Mouse (Mus musculus): ENCODE data around the gene Sprr1a. TPM values are rescaled to one million over a fixed set of nuclear protein-coding genes. Genes with fewer than 3 reads are reported as not detected.

Sprr1a gene
- polyA plus RNA-seq (2012; rRNA removed): 0.40 TPM in 1 of 2 replicates, not detected in the other

GRCm38 (mm10) chr3:92485863-92486262 lies at the start of gene Sprr1a:
Gene Sprr1a (minus strand): TSS chr3:92485895.

GRCm38 (mm10) chr3:92534411-92534810 lies 48.7 kb upstream of the Sprr1a start, which contains the start of gene 2310046K23Rik:
Gene 2310046K23Rik (minus strand): TSS chr3:92534511.

GRCm38 (mm10) chr3:92500393-92500792 lies 14.7 kb upstream of the Sprr1a start, which contains the start of gene Sprr4:
Gene Sprr4 (minus strand): TSS chr3:92500493.

GRCm38 (mm10) chr3:92458620-92459019 lies 27.1 kb downstream of the Sprr1a start, which contains the start of gene Sprr3:
Gene Sprr3 (minus strand): TSS chr3:92458720.

GRCm38 (mm10) chr3:92438689-92439088 lies 47.0 kb downstream of the Sprr1a start, which contains the start of gene Sprr1b:
Gene Sprr1b (minus strand): TSS chr3:92438789.

Other genes with a start within 250 kb of the Sprr1a start
- gene Sprr2a3, start 200.5 kb downstream of the Sprr1a start, polyA plus RNA-seq (2012; rRNA removed): 0.02 and 0.31 TPM in 2 replicates
- gene Sprr2b, start 169.3 kb downstream of the Sprr1a start, polyA plus RNA-seq (2012; rRNA removed): not detected in 2 replicates
- gene Sprr2d, start 146.8 kb downstream of the Sprr1a start, polyA plus RNA-seq (2012; rRNA removed): not detected in 2 replicates
- not detected in 2 replicates for gene Sprr2e, start 133.8 kb downstream of the Sprr1a start, polyA plus RNA-seq (2012; rRNA removed)
- gene Sprr2f, start 120.7 kb downstream of the Sprr1a start, polyA plus RNA-seq (2012; rRNA removed): not detected in 2 replicates
- not detected in 2 replicates for gene Sprr2h, start 100.2 kb downstream of the Sprr1a start, polyA plus RNA-seq (2012; rRNA removed)
- not detected in 2 replicates for gene Sprr2i, start 77.9 kb downstream of the Sprr1a start, polyA plus RNA-seq (2012; rRNA removed)
- not detected in 2 replicates for gene Sprr2j-ps, start 67.8 kb downstream of the Sprr1a start, polyA plus RNA-seq (2012; rRNA removed)
- 4.8 and 5.0 TPM in 2 replicates for gene Gm9774, start 56.5 kb downstream of the Sprr1a start, polyA plus RNA-seq (2012; rRNA removed)
- not detected in 2 replicates for gene Sprr2k, start 53.3 kb downstream of the Sprr1a start, polyA plus RNA-seq (2012; rRNA removed)
- gene Sprr1b, start 47.1 kb downstream of the Sprr1a start, polyA plus RNA-seq (2012; rRNA removed): not detected in 2 replicates
- not detected in 2 replicates for gene Sprr3, start 27.2 kb downstream of the Sprr1a start, polyA plus RNA-seq (2012; rRNA removed)
- gene Sprr4, start 14.6 kb upstream of the Sprr1a start, polyA plus RNA-seq (2012; rRNA removed): not detected in 2 replicates
- not detected in 2 replicates for gene 2310046K23Rik, start 48.6 kb upstream of the Sprr1a start, polyA plus RNA-seq (2012; rRNA removed)
- 0.05 TPM in 1 of 2 replicates, not detected in the other for gene Ivl, start 87.8 kb upstream of the Sprr1a start, polyA plus RNA-seq (2012; rRNA removed)
- not detected in 2 replicates for gene Smcp, start 103.1 kb upstream of the Sprr1a start, polyA plus RNA-seq (2012; rRNA removed)
- gene 2210017I01Rik, start 121.6 kb upstream of the Sprr1a start, polyA plus RNA-seq (2012; rRNA removed): not detected in 2 replicates
- not detected in 2 replicates for gene Lce6a, start 135.8 kb upstream of the Sprr1a start, polyA plus RNA-seq (2012; rRNA removed)
- not detected in 2 replicates for gene Lce1a1, start 162.4 kb upstream of the Sprr1a start, polyA plus RNA-seq (2012; rRNA removed)
- gene Lce1b, start 171.0 kb upstream of the Sprr1a start, polyA plus RNA-seq (2012; rRNA removed): not detected in 2 replicates
- gene Lce1a2, start 184.4 kb upstream of the Sprr1a start, polyA plus RNA-seq (2012; rRNA removed): not detected in 2 replicates
- not detected in 2 replicates for gene Lce1c, start 193.4 kb upstream of the Sprr1a start, polyA plus RNA-seq (2012; rRNA removed)
- not detected in 2 replicates for gene Lce1d, start 201.3 kb upstream of the Sprr1a start, polyA plus RNA-seq (2012; rRNA removed)
- gene Lce1e, start 223.2 kb upstream of the Sprr1a start, polyA plus RNA-seq (2012; rRNA removed): not detected in 2 replicates
- gene Lce1f, start 234.5 kb upstream of the Sprr1a start, polyA plus RNA-seq (2012; rRNA removed): not detected in 2 replicates